Mouse (Mus musculus) liver, adult 2 months (tissue): ENCODE measurements at regions not wholly inside any gene's neighbourhood (a gene's known extent, or its start where the extent isn't known, plus 50 kb on each side); places are given as distances from the start of the nearest gene placed in this dataset.

Experiments used
- DNase-seq: peaks from one replicate; pipeline ENCODE4 v3.0.0-alpha.2; 2011; ENCODE audit warnings: low read depth, low spot score; ENCODE audit errors: extremely low read depth
- H3K27ac ChIP-seq: fragments of 200-500 bp; replicated peaks from 2 replicates; pipeline ENCODE4 v1.5.1; 2012; ENCODE audit warnings: low read depth, mild to moderate bottlenecking, control low read depth, inconsistent platforms, low read length; ENCODE audit not compliant: insufficient read depth
- H3K27me3 ChIP-seq: fragments of 200-500 bp; 2 replicates; pipeline ENCODE4 v1.6.1; 2012; ENCODE audit warnings: mild to moderate bottlenecking, moderate library complexity, low read length, inconsistent platforms; ENCODE audit not compliant: control insufficient read depth, insufficient read depth
- H3K36me3 ChIP-seq: fragments of 200-500 bp; 2 replicates; pipeline ENCODE4 v1.6.1; 2012; ENCODE audit warnings: low read length, inconsistent platforms; ENCODE audit not compliant: control insufficient read depth, insufficient read depth
- H3K4me1 ChIP-seq: fragments of 200-500 bp; 2 replicates; pipeline ENCODE4 v1.6.1; 2011; ENCODE audit warnings: low read length; ENCODE audit not compliant: control insufficient read depth, insufficient read depth
- H3K4me3 ChIP-seq: fragments of 200-500 bp; 2 replicates; pipeline ENCODE4 v1.5.1; 2011; ENCODE audit warnings: low read depth, mild to moderate bottlenecking, control low read depth, low read length, moderate library complexity; ENCODE audit not compliant: insufficient read depth
- H3K79me2 ChIP-seq: fragments of 200-500 bp; 2 replicates; pipeline ENCODE4 v1.6.1; 2012; ENCODE audit warnings: inconsistent platforms, mild to moderate bottlenecking, low read length, moderate library complexity; ENCODE audit not compliant: control insufficient read depth, insufficient read depth
- H3K9ac ChIP-seq: fragments of 200-500 bp; 2 replicates; pipeline ENCODE4 v1.6.1; 2012; ENCODE audit warnings: low read depth, mild to moderate bottlenecking, control low read depth, inconsistent platforms, low read length
- CTCF ChIP-seq: fragments of 200-500 bp; IDR thresholded peaks from 2 replicates; pipeline ENCODE4 v1.5.1; 2011; ENCODE audit warnings: low read depth, low read length, control low read depth
- POLR2A ChIP-seq: fragments of 200-500 bp; IDR thresholded peaks from 2 replicates; pipeline ENCODE4 v1.6.1; 2011; ENCODE audit warnings: low read length, control low read depth; ENCODE audit not compliant: insufficient read depth; ENCODE audit errors: extremely low read depth
- WGBS: fragments of 180-500 bp; shearing (Covaris S2); methylation state at CpG from one replicate; pipeline ENCODE4 v1.1.7; 2018; 5-methylcytosine and 5-hydroxymethylcytosine counted together

DNA sequence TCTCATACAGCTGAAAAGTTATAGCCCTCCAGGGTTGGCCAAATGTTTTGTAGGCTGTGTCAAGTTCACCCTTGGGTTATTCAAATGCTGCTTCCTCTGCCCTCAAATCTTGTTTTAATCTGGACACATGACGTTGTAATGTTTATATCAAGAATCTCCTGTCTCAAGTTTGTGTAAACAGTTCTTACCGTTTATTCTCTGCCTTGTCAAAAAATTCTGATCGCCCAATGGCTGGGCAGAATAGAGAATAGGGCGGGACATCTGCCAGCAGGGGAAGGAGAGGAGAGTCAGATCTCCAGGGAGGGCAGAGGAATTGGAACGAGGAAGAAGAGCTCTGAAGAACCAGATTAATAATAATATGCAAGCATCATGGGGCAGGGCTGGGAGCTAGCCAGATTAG is 97.4 kb downstream of the Utp6 start:
- Histone ChIP-seq H3K36me3 (no peaks in the 10 kb centered on the region), H3K27me3 (no peaks in the 10 kb centered on the region), H3K4me1 (peaks cover 6% of the 10 kb centered on the region), H3K4me3 (no peak overlapping the region), H3K79me2 (no peaks in the 10 kb centered on the region), H3K27ac (no peak overlapping the region), H3K9ac (no peak overlapping the region)
- TF ChIP-seq CTCF (no peak), POLR2A (no peak)
- no peak for DNase-seq
- 56% methylated on average over 5 of the region's 5 CpGs for WGBS

DNA sequence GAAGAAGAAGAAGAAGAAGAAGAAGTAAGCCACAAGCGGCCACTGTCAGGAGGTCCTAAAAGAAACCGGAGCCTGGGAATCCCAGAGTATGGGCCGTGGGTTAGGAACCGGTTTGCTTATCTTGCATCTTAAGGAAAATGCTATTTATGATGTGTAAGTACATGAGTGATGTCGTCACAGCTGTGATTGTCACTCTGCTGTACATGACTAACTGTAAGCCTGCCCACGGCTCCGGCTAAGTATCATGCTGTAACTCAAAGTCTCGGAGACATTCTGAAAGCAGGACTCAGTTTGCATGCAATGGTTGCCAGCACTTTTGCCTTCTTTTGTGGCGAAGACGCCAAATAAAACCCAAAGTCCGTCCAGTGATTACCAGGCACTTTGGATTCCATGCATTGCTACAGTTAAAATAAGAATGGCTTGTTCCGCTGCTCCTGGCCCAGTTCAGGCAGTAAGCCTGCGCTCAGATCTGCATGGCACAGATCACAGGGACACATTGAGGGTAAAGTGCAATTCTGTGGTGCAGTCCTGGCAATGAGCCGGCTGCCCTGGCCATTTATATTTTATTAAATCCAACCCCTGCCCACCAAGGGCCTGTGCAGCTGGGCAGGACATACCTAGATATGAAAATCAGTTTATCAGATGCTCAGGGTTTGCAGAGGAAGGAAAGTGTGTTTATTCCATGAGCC is 98.6 kb downstream of the Utp6 start:
- Histone ChIP-seq H3K27me3 (no peaks in the 10 kb centered on the region), H3K79me2 (no peaks in the 10 kb centered on the region), H3K36me3 (no peaks in the 10 kb centered on the region), H3K4me1 (peaks cover 6% of the 10 kb centered on the region), H3K27ac (no peak overlapping the region), H3K9ac (0 out of 2 replicates have a peak overlapping the region, but pooled peaks have one; percentile 33), H3K4me3 (no peak overlapping the region)
- 65% methylated on average over 14 of the region's 14 CpGs for WGBS
- peak; percentile 79 for DNase-seq
- TF ChIP-seq POLR2A (no peak), CTCF (no peak)

GRCm38 (mm10) chr11:79860611-79861067 is 101.6 kb downstream of the Utp6 start:
- H3K9ac ChIP-seq, result no peak overlapping the region
- no peak overlapping the region for H3K27ac ChIP-seq
- H3K27me3 ChIP-seq, result no peaks in the 10 kb centered on the region
- H3K4me1 ChIP-seq, result peaks cover 6% of the 10 kb centered on the region
- TF ChIP-seq CTCF (no peak), POLR2A (no peak)
- WGBS, result 69% methylated on average over 12 of the region's 12 CpGs
- H3K4me3 ChIP-seq, result no peak overlapping the region
- DNase-seq, result no peak
- no peaks in the 10 kb centered on the region for H3K79me2 ChIP-seq
- H3K36me3 ChIP-seq, result no peaks in the 10 kb centered on the region

DNA sequence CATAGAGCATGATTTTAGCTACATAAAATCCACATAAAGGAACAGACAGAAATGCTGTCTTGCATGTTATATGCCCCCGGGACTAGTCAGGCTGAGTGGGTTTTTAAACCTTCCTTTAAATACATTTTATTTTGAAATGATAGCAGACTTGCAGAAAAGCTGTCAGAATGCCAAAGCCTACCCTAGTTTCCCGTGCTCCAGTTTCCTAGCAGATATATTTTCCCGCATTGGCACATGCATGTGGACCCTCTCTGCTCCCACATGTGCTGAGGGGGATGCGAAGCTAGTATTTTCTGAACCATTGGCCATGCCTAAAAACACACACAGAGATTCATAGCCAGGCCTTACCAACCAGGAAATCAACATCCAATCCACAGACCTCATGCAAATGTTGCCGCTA is 105.8 kb downstream of the Utp6 start:
- 95% methylated on average over 5 of the region's 5 CpGs for WGBS

GRCm38 (mm10) chr11:79849545-79849944 is 112.6 kb downstream of the Utp6 start:
- 94% methylated on average over 3 of the region's 3 CpGs for WGBS
- H3K36me3 ChIP-seq, result no peaks in the 10 kb centered on the region
- H3K4me1 ChIP-seq, result no peaks in the 10 kb centered on the region
- no peak overlapping the region for H3K27ac ChIP-seq
- DNase-seq, result no peak
- no peaks in the 10 kb centered on the region for H3K79me2 ChIP-seq
- no peak overlapping the region for H3K9ac ChIP-seq
- H3K4me3 ChIP-seq, result no peak overlapping the region
- TF ChIP-seq CTCF, result no peak
- TF ChIP-seq POLR2A, result no peak
- H3K27me3 ChIP-seq, result no peaks in the 10 kb centered on the region

More for the DNA sequence above, 105.8 kb downstream of the Utp6 start:
- no peaks in the 10 kb centered on the region for H3K4me1 ChIP-seq
- no peak overlapping the region for H3K9ac ChIP-seq
- no peaks in the 10 kb centered on the region for H3K36me3 ChIP-seq
- no peak overlapping the region for H3K27ac ChIP-seq
- no peak for DNase-seq
- H3K4me3 ChIP-seq, result no peak overlapping the region
- H3K79me2 ChIP-seq, result no peaks in the 10 kb centered on the region
- H3K27me3 ChIP-seq, result no peaks in the 10 kb centered on the region
- TF ChIP-seq POLR2A, result no peak
- no peak for TF ChIP-seq CTCF

- Histone ChIP-seq H3K4me3 (no peak overlapping the region), H3K79me2 (no peaks in the 10 kb centered on the region), H3K27ac (no peak overlapping the region), H3K4me1 (0 out of 2 replicates have a peak, but pooled peaks cover 4% of the 10 kb centered on the region), H3K27me3 (no peaks in the 10 kb centered on the region), H3K9ac (no peak overlapping the region), H3K36me3 (no peaks in the 10 kb centered on the region)
- no peak for DNase-seq
- no peak for TF ChIP-seq POLR2A
- TF ChIP-seq CTCF, result no peak
- WGBS, result 93% methylated on average over 4 of the region's 4 CpGs
Observed at GRCm38 (mm10) chr11:79844436-79844835, 117.8 kb downstream of the Utp6 start.
